Mouse (Mus musculus): ENCODE measurements at regions not wholly inside any gene's neighbourhood (a gene's known extent, or its start where the extent isn't known, plus 50 kb on each side); places are given as distances from the start of the nearest gene placed in this dataset.
A peak's percentile ranks its signal among the peaks of the same experiment; 100 is the strongest.

DNA sequence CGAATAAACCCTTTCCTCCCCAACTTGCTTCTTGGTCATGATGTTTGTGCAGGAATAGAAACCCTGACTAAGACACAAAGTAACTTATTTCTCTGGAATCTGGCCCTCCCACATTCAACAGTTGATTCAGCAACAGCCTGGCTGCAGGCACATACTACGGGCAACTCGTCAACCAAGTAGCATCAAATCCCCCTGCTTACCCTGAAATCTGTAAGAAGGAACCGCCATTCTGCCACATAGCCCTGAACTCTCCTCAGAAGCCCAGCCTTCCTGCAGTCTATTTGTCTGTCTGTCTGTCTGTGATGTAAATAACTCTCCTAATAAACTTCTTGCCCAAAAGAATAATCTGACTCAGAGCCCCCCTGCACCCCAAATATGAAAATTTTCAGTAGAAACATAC lies 73.9 kb downstream of the Il12a start:
- no peak overlapping the region for H3K4me3 ChIP-seq
- intact Hi-C loops (cut with DNase I), result no loop called here
- no peaks in the 10 kb centered on the region for H3K36me3 ChIP-seq (ENCODE audit: control insufficient read depth, insufficient read depth, low read length)
- H3K9ac ChIP-seq (ENCODE audit: low read depth, low read length), result no peak overlapping the region
- H3K4me1 ChIP-seq (ENCODE audit: control insufficient read depth, insufficient read depth, low read length), result peaks cover 14% of the 10 kb centered on the region
- no peaks in the 10 kb centered on the region; the same call in 1 of the 2 replicates for H3K27me3 ChIP-seq (ENCODE audit: control insufficient read depth, insufficient read depth, low read length)
- WGBS, result 74% methylated on average over 4 of the region's 4 CpGs
- H3K27ac ChIP-seq, result no peak overlapping the region; the same call in 1 of the 2 replicates
- DNase-seq, result no peak
- H3K79me2 ChIP-seq (replicated peaks; ENCODE audit: control insufficient read depth, insufficient read depth, low read length), result no peaks in the 10 kb centered on the region
- TF ChIP-seq CTCF (IDR thresholded peaks at IDR 0.05) (no peak), POLR2A (IDR thresholded peaks at IDR 0.05; ENCODE audit: insufficient read depth, low read depth, low read length) (no peak), EP300 (IDR thresholded peaks at IDR 0.05; ENCODE audit: insufficient read depth, low read depth, low read length) (no peak)

DNA sequence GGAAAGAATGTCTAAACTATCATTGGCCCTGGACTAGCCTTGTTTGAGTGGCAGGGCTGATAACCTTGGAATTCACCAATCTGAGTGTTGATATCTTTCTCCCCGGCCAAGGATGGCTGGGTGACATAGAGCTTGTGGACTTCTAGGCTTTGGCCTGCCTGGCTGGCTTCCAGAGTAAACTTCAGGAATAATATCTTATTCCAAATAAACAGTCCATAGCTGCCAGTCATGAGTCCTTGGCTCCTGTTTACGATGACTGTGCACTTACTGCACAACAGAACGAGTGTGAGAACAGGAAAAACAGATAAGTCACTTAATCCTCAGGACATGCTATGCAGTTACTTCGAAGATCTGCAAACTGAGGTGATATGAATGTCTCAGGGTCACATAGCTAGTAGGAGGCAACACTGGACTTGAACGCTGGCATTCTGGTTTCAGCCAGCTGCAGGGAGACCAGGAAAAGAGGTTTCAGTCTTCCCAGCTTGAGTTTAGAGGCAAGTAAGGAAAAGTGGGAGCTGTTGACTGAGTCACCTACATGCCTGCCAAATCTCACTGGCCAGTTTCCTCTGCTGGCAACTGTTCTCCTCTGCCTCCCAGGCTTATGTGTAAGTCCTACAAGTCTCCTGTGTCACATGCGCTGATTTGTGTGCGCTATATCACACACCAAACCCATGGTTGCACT lies 74.6 kb downstream of the Il12a start:
- Histone ChIP-seq H3K36me3 (ENCODE audit: control insufficient read depth, insufficient read depth, low read length) (no peaks in the 10 kb centered on the region), H3K27ac (peak overlapping the region; percentile 40), H3K4me3 (no peak overlapping the region), H3K27me3 (ENCODE audit: control insufficient read depth, insufficient read depth, low read length) (no peaks in the 10 kb centered on the region; the same call in 1 of the 2 replicates), H3K4me1 (ENCODE audit: control insufficient read depth, insufficient read depth, low read length) (peaks cover 13% of the 10 kb centered on the region), H3K9ac (ENCODE audit: low read depth, low read length) (no peak overlapping the region), H3K79me2 (replicated peaks; ENCODE audit: control insufficient read depth, insufficient read depth, low read length) (no peaks in the 10 kb centered on the region)
- intact Hi-C loops (cut with DNase I), result no loop called here
- 13% methylated on average over 7 of the region's 7 CpGs for WGBS
- TF ChIP-seq CTCF (IDR thresholded peaks at IDR 0.05) (no peak), EP300 (IDR thresholded peaks at IDR 0.05; ENCODE audit: insufficient read depth, low read depth, low read length) (0 out of 2 replicates have a peak, but pooled peaks have one; percentile 40)
- peak; percentile 79 to 85 for DNase-seq

DNA sequence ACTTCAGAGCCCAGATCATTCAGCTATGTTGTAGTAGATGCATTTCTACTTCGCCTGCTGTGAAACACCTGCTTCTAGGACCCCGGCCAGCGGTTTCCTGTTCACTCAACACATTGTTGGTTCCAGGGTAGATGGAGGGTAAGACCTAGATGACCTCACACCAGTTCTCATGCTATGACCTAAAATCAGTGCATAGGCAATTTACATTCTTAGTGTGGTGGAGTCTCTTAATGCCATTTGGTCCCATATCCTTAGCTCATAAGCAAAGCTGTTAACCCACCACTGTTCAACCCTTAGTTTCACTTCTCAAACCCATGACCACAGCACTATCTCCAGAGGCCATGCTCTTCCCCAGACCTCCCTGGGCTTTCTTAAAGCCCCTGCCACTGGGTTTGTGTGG lies 81.1 kb downstream of the Il12a start:
- H3K79me2 ChIP-seq (replicated peaks; ENCODE audit: control insufficient read depth, insufficient read depth, low read length), result no peaks in the 10 kb centered on the region
- no peak overlapping the region for H3K4me3 ChIP-seq
- TF ChIP-seq CTCF (IDR thresholded peaks at IDR 0.05) (no peak), POLR2A (IDR thresholded peaks at IDR 0.05; ENCODE audit: insufficient read depth, low read depth, low read length) (no peak), EP300 (IDR thresholded peaks at IDR 0.05; ENCODE audit: insufficient read depth, low read depth, low read length) (no peak)
- no peaks in the 10 kb centered on the region for H3K4me1 ChIP-seq (ENCODE audit: control insufficient read depth, insufficient read depth, low read length)
- DNase-seq, result no peak
- 83% methylated on average over 3 of the region's 3 CpGs for WGBS
- H3K9ac ChIP-seq (ENCODE audit: low read depth, low read length), result no peak overlapping the region
- no peaks in the 10 kb centered on the region for H3K36me3 ChIP-seq (ENCODE audit: control insufficient read depth, insufficient read depth, low read length)
- intact Hi-C loops (cut with DNase I), result no loop called here
- no peaks in the 10 kb centered on the region for H3K27me3 ChIP-seq (ENCODE audit: control insufficient read depth, insufficient read depth, low read length)
- H3K27ac ChIP-seq, result no peak overlapping the region

DNA sequence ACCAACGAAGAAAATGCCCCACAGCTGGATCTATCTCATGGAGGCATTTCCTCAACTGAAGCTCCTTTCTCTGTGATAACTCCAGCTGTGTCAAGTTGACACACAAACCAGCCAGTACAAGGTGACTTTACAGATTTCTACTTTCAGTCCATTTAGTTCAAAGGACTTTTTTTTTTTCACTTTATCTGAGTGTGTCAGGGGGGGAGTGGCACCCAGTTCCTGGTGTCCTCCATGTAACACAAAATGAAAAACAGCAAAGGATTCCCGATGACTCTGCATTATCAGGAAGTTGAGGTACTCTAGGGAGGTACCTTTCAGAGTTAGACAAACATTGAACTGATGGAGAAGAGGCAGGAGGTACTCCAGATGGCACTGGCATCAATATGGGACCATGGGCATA lies 87.4 kb downstream of the Il12a start:
- intact Hi-C loops (cut with DNase I), result no loop called here
- no peak for TF ChIP-seq POLR2A (IDR thresholded peaks at IDR 0.05; ENCODE audit: insufficient read depth, low read depth, low read length)
- no peak for TF ChIP-seq CTCF (IDR thresholded peaks at IDR 0.05)
- TF ChIP-seq EP300 (IDR thresholded peaks at IDR 0.05; ENCODE audit: insufficient read depth, low read depth, low read length), result no peak
- no peak for DNase-seq
- H3K9ac ChIP-seq (ENCODE audit: low read depth, low read length), result no peak overlapping the region
- peaks cover 1% of the 10 kb centered on the region; the same call in 1 of the 2 replicates for H3K4me1 ChIP-seq (ENCODE audit: control insufficient read depth, insufficient read depth, low read length)
- H3K36me3 ChIP-seq (ENCODE audit: control insufficient read depth, insufficient read depth, low read length), result no peaks in the 10 kb centered on the region
- no peak overlapping the region for H3K27ac ChIP-seq
- WGBS, result 61% methylated on average over 2 of the region's 2 CpGs
- H3K27me3 ChIP-seq (ENCODE audit: control insufficient read depth, insufficient read depth, low read length), result no peaks in the 10 kb centered on the region
- no peaks in the 10 kb centered on the region for H3K79me2 ChIP-seq (replicated peaks; ENCODE audit: control insufficient read depth, insufficient read depth, low read length)
- H3K4me3 ChIP-seq, result no peak overlapping the region

DNA sequence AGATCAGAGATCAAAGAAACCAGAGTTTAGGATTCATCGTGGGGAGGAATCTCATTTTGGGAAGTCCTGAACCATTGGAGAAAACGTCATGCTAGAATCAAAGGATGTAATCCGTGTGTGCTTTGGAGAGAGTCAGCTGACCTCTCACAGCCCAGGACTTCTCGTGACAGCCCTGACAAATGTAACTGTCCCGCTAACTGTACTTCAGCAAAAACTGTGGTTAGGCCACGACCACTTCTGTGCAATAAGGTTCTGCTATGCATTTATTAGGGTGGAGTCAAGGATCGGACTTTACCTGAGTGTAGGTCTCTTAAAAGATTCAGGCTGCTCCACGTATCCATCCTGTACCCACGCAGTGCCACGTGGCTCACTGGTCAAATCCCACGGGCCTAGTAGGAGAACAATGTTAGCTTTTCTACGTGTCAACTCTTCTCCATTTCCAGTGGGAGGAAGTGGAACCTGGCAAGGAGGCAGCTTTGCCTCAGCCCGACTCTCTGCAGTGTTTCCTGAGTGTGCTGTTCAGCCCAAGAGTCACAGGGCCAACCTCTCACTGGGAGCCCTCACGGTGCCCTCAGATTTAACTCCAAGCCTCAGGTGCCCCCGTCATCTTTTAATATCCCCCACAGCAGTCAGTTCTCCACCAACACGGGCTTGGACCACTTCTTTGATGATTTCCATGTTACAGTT lies 88.1 kb downstream of the Il12a start:
- H3K79me2 ChIP-seq (replicated peaks; ENCODE audit: control insufficient read depth, insufficient read depth, low read length), result no peaks in the 10 kb centered on the region
- intact Hi-C loops (cut with DNase I), result no loop called here
- peaks cover 3% of the 10 kb centered on the region; the same call in 1 of the 2 replicates for H3K4me1 ChIP-seq (ENCODE audit: control insufficient read depth, insufficient read depth, low read length)
- no peak overlapping the region for H3K9ac ChIP-seq (ENCODE audit: low read depth, low read length)
- no peaks in the 10 kb centered on the region for H3K27me3 ChIP-seq (ENCODE audit: control insufficient read depth, insufficient read depth, low read length)
- no peak for TF ChIP-seq EP300 (IDR thresholded peaks at IDR 0.05; ENCODE audit: insufficient read depth, low read depth, low read length)
- no peak for TF ChIP-seq POLR2A (IDR thresholded peaks at IDR 0.05; ENCODE audit: insufficient read depth, low read depth, low read length)
- no peak for TF ChIP-seq CTCF (IDR thresholded peaks at IDR 0.05)
- no peak for DNase-seq
- H3K36me3 ChIP-seq (ENCODE audit: control insufficient read depth, insufficient read depth, low read length), result no peaks in the 10 kb centered on the region
- no peak overlapping the region for H3K27ac ChIP-seq
- 60% methylated on average over 16 of the region's 16 CpGs for WGBS
- no peak overlapping the region for H3K4me3 ChIP-seq

DNA sequence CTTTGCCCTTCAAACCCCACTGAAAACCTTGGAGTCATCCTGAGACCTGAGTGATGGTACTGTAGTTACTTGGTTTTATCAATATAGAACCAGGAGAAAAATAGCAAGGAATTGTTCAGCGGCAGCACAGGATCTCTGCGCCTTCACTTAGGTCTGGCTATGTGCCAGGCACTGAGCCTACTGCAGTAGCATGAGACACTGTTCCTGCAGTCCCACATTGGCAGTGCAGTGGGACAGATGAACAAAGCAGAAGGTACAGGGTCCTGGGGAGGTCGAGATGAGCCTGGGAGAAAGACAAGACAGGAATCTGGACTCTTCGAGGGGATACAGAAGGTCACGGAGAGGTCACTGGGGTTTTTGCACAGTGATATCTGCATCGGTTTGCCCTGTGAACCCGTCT lies 88.5 kb upstream of the 1110032F04Rik start:
- H3K79me2 ChIP-seq (replicated peaks; ENCODE audit: control insufficient read depth, insufficient read depth, low read length), result no peaks in the 10 kb centered on the region
- H3K36me3 ChIP-seq (ENCODE audit: control insufficient read depth, insufficient read depth, low read length), result no peaks in the 10 kb centered on the region
- H3K27me3 ChIP-seq (ENCODE audit: control insufficient read depth, insufficient read depth, low read length), result no peaks in the 10 kb centered on the region
- intact Hi-C loops (cut with DNase I), result no loop called here
- no peak overlapping the region for H3K9ac ChIP-seq (ENCODE audit: low read depth, low read length)
- no peak for DNase-seq
- WGBS, result 43% methylated on average over 7 of the region's 7 CpGs
- no peak overlapping the region for H3K27ac ChIP-seq
- peaks cover 3% of the 10 kb centered on the region; the same call in 1 of the 2 replicates for H3K4me1 ChIP-seq (ENCODE audit: control insufficient read depth, insufficient read depth, low read length)
- no peak overlapping the region for H3K4me3 ChIP-seq
- TF ChIP-seq EP300 (IDR thresholded peaks at IDR 0.05; ENCODE audit: insufficient read depth, low read depth, low read length) (no peak), CTCF (IDR thresholded peaks at IDR 0.05) (no peak), POLR2A (IDR thresholded peaks at IDR 0.05; ENCODE audit: insufficient read depth, low read depth, low read length) (no peak)
